Mouse (Mus musculus) thymus, postnatal 4 days (tissue): Measurements from ENCODE around the gene Ranbp1.
"Not testable (repeated sequence)": the region's sequence is repeated elsewhere in the genome, so short reads cannot be mapped to it uniquely, and the experiment has no call there.

Experiments
- DNase-seq: peaks from one replicate; pipeline ENCODE4 v3.0.0; 2021

The Ranbp1 gene

GRCm38 (mm10) chr16:18200062-18200461, 48.5 kb downstream of the Ranbp1 start:
- DNase-seq, result no peak

DNA sequence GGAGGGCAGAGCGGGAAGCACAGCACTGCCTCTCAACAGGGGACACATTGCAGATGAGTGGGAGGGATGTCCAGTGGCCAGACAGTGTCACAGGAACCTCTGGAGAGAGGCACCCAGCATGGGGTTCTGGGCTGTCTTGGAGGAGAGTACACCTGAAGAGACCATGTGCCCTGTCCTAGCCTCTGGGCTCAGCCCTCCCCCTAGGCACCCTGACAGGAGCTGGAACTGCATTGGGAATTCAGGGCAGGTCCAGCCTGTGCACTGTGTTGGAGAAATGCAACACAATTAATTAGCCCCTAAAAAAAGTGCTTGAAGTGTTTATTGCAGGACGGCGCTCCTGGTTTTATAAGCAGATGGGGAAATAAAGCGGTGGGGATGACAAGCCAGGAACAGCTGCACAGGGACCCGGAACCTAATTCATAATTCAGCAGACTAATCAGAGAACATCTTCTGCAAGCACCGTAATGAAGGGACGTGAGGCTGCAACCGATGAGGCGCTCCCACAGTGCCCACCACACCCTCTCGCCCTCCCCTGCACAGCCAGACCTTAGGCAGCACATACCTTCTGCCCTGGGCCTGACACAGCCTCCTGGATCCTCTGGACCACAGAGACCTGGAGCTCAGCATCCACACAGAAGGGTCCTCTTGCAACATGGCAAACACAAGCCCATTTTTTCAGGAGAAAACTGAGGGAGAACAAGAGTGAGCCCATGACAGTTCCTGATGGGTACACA, 50.0 kb downstream of the Ranbp1 start:
- DNase-seq, result no peak

GRCm38 (mm10) chr16:18197881-18198280, 50.7 kb downstream of the Ranbp1 start:
- DNase-seq, result no peak

GRCm38 (mm10) chr16:18195561-18195960, 53.0 kb downstream of the Ranbp1 start:
- DNase-seq, result not testable (repeated sequence)

DNA sequence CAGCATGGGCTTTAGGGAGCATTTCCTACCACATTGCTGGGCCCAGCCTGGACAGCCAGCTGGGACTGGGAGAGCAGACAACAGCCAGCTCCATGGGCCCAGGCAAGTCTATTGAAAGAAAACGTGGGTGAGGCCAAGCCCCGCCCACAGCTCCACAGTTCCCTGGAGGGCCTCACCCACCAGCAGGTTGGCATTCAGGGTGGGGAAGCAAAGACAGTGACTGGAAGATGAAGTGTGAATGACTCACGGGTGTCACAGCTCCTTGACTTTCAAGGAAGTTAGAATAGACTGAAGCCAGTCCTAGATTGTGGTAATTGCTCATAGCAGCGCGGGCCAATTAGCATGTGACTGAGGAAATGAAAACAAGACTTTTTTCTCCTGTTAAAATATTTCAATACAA, 53.5 kb downstream of the Ranbp1 start:
- peak; percentile 21 for DNase-seq

GRCm38 (mm10) chr16:18194208-18194985, 54.1 kb downstream of the Ranbp1 start:
- no peak for DNase-seq

DNA sequence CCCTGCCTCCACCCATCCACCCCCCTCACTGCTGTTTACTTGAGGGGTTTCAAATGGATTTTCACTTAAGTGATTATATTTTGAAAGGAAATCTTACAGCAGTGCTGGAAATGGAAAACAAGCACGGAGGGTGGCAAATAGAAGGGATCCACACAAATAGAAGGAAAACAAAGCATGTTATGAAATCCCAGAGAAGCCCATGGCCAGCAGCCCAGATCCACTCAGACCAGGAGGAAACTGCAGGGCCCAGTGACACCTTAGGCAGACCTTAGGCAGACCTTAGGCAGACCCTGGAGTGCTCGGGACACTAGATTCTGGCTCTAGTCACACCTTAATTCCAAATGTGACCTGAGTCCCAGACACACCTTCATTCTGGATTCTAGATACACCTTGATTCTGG, 57.5 kb downstream of the Ranbp1 start:
- DNase-seq, result no peak
